Mouse (Mus musculus) neural tube, embryonic 14.5 days (tissue): ENCODE measurements around the gene Mfsd7a. TPM values are rescaled to one million over a fixed set of nuclear protein-coding genes. Genes with fewer than 3 reads are reported as not detected.

ENCODE experiments used
- ATAC-seq: fragments of 200-750 bp; cut with Nextera tagmentation; 2 replicates; pipeline ENCODE4 v1.8.0; 2017; ENCODE audit warnings: low read depth, mild to moderate bottlenecking, moderate TSS enrichment, moderate library complexity
- H3K27ac ChIP-seq: fragments of 300-500 bp; sonication (generic); 2 replicates; pipeline ENCODE4 v1.5.1; 2014; ENCODE audit warnings: low read depth, mild to moderate bottlenecking, control low read depth, low read length, moderate library complexity, mixed read lengths
- H3K27me3 ChIP-seq: fragments of 300-500 bp; sonication (generic); 2 replicates; pipeline ENCODE4 v1.6.1; 2014; ENCODE audit warnings: low read length; ENCODE audit not compliant: control insufficient read depth, insufficient read depth
- H3K36me3 ChIP-seq: fragments of 300-500 bp; sonication (generic); 2 replicates; pipeline ENCODE4 v1.6.1; 2014; ENCODE audit warnings: low read length, mixed read lengths; ENCODE audit not compliant: control insufficient read depth, insufficient read depth
- H3K4me1 ChIP-seq: fragments of 300-500 bp; sonication (generic); 2 replicates; pipeline ENCODE4 v1.6.1; 2014; ENCODE audit warnings: low read length; ENCODE audit not compliant: control insufficient read depth, insufficient read depth
- H3K4me2 ChIP-seq: fragments of 300-500 bp; sonication (generic); 2 replicates; pipeline ENCODE4 v1.6.1; 2014; ENCODE audit warnings: mild to moderate bottlenecking, low read depth, low read length, control low read depth
- H3K4me3 ChIP-seq: fragments of 300-500 bp; sonication (generic); 2 replicates; pipeline ENCODE4 v1.5.1; 2014; ENCODE audit warnings: low read depth, low read length, control low read depth, mixed read lengths
- H3K9ac ChIP-seq: fragments of 300-500 bp; sonication (generic); replicated peaks from 2 replicates; pipeline ENCODE4 v1.6.1; 2014; ENCODE audit warnings: low read depth, mild to moderate bottlenecking, control low read depth, low read length, mixed read lengths
- H3K9me3 ChIP-seq: fragments of 300-500 bp; sonication (generic); 2 replicates; pipeline ENCODE4 v1.6.1; 2016; ENCODE audit warnings: low read length; ENCODE audit not compliant: control insufficient read depth
- WGBS: fragments of 180-500 bp; shearing (Covaris S2); extraction: QIAGEN DNeasy Blood & Tissue Kit; methylation state at CpG from one replicate; pipeline ENCODE4 v1.1.7; 2014; 5-methylcytosine and 5-hydroxymethylcytosine counted together
- polyA plus RNA-seq: library from polyadenylated mRNA; unstranded; fragments of >200 nt; fragmentation: Nextera tagmentation; extraction: Ambion mirVana; gene quantifications from 2 replicates; pipeline ENCODE4 v1.2.1, GENCODE M21; 2014

Mfsd7a gene
- polyA plus RNA-seq, 1 experiment from 2014 or later: not detected

DNA sequence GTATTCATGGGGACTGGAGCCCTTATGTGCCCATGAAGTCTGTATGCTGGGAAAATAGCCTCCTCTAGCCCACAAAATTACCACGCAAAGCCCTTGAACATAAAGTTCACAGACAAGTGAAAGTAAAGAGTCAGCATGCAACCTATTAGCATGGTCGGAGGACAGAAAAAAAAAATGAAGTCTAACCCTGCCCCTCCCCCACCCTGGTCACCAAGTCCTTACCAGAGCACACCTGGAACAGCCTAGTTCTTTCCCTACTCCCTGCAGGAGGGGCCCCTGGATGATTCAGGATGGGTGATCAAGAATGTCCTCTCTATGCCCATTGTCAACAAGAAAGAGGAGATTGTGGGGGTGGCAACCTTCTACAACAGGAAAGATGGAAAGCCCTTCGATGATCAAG, 25.9 kb downstream of the Mfsd7a start:
- H3K4me2 ChIP-seq: no peak overlapping the region
- no peaks in the 10 kb centered on the region for H3K27me3 ChIP-seq
- H3K27ac ChIP-seq: no peak overlapping the region
- H3K9ac ChIP-seq: no peak overlapping the region
- no peaks in the 10 kb centered on the region for H3K36me3 ChIP-seq
- WGBS: 73% methylated on average over 3 of the region's 3 CpGs
- no peak overlapping the region for H3K4me3 ChIP-seq
- H3K9me3 ChIP-seq: no peaks in the 10 kb centered on the region
- H3K4me1 ChIP-seq: no peaks in the 10 kb centered on the region
- ATAC-seq: no peak

DNA sequence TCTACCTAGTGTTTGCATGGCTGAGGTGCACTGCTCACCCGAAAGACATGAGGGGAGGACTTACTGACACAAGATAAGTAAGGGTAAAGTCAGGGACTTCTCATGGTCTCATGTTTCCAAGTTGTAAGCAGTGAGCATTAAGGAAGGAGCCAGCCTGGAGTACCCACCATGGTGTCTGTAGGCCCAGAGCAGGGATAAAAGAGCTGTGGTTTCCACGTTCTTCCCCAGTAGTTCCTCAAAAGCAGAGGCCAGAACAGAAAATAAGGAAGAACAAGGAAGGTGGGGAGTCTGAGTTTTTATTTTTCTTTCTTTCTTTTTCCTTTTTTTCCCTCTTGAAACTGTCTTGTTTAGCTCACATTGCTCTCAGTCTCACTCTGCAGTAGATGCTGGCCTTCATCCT, 34.0 kb downstream of the Mfsd7a start:
- no peak for ATAC-seq
- H3K9ac ChIP-seq: no peak overlapping the region
- no peaks in the 10 kb centered on the region for H3K9me3 ChIP-seq
- H3K4me1 ChIP-seq: no peaks in the 10 kb centered on the region
- no peak overlapping the region for H3K4me2 ChIP-seq
- H3K27ac ChIP-seq: no peak overlapping the region
- no peaks in the 10 kb centered on the region for H3K27me3 ChIP-seq
- 79% methylated on average over 2 of the region's 2 CpGs for WGBS
- H3K36me3 ChIP-seq: no peaks in the 10 kb centered on the region
- H3K4me3 ChIP-seq: no peak overlapping the region

- Histone ChIP-seq H3K4me3 (no peak overlapping the region), H3K9ac (no peak overlapping the region), H3K9me3 (no peaks in the 10 kb centered on the region), H3K36me3 (no peaks in the 10 kb centered on the region), H3K27me3 (no peaks in the 10 kb centered on the region), H3K27ac (no peak overlapping the region), H3K4me1 (no peaks in the 10 kb centered on the region), H3K4me2 (no peak overlapping the region)
- 76% methylated on average over 2 of the region's 2 CpGs for WGBS
- ATAC-seq: no peak
Observed at GRCm38 (mm10) chr5:108406977-108407376, 41.7 kb downstream of the Mfsd7a start.

- no peak for ATAC-seq
Observed at GRCm38 (mm10) chr5:108405460-108405859, 43.2 kb downstream of the Mfsd7a start.

DNA sequence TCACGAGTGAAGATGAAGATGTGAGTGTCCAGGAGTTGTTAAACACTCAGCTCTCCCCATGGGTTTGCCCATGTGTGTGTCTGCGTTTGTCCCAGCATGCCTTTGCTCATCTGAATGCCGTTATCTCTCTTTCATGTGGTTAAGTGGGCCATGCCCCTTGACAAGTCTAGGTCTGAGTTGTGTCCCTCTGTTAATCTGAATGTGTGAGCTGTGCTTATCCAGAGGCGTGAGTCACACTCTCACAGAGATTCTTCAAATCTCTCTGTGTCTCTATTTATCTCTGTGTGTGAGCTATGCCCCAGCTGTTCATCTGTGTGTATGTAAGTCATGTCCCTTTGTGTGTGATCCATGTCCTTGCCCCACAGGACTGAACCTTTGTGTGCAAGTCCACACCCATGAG, 45.2 kb downstream of the Mfsd7a start:
- 77% methylated on average over 4 of the region's 4 CpGs for WGBS
- Histone ChIP-seq H3K36me3 (no peaks in the 10 kb centered on the region), H3K4me1 (no peaks in the 10 kb centered on the region), H3K27me3 (no peaks in the 10 kb centered on the region), H3K4me3 (no peak overlapping the region), H3K9me3 (no peaks in the 10 kb centered on the region), H3K4me2 (no peak overlapping the region), H3K27ac (no peak overlapping the region), H3K9ac (no peak overlapping the region)
- no peak for ATAC-seq

More at GRCm38 (mm10) chr5:108405460-108405859, 43.2 kb downstream of the Mfsd7a start:
- H3K36me3 ChIP-seq: no peaks in the 10 kb centered on the region
- H3K4me1 ChIP-seq: no peaks in the 10 kb centered on the region
- WGBS: 88% methylated on average over 1 of the region's 1 CpGs
- H3K27ac ChIP-seq: no peak overlapping the region
- H3K9me3 ChIP-seq: no peaks in the 10 kb centered on the region
- no peak overlapping the region for H3K4me3 ChIP-seq
- H3K27me3 ChIP-seq: no peaks in the 10 kb centered on the region
- no peak overlapping the region for H3K9ac ChIP-seq
- H3K4me2 ChIP-seq: no peak overlapping the region

Other genes with a start within 250 kb of the Mfsd7a start
- gene Dr1, start 180.0 kb downstream of the Mfsd7a start, polyA plus RNA-seq: 47.6 and 50.5 TPM in 2 replicates
- gene Pigg, start 136.3 kb downstream of the Mfsd7a start, polyA plus RNA-seq: 2.9 and 3.3 TPM in 2 replicates
- gene Gm42517, start 81.0 kb downstream of the Mfsd7a start, polyA plus RNA-seq: 4.7 and 5.7 TPM in 2 replicates
- not detected in 2 replicates for gene Pde6b, start 60.5 kb downstream of the Mfsd7a start, polyA plus RNA-seq
- 390 and 448 TPM in 2 replicates for gene Atp5k, start 14.4 kb downstream of the Mfsd7a start, polyA plus RNA-seq
- 33.9 and 37.8 TPM in 2 replicates for gene Pcgf3, start 12.3 kb upstream of the Mfsd7a start, polyA plus RNA-seq
- gene Cplx1, start 101.1 kb upstream of the Mfsd7a start, polyA plus RNA-seq: 205 and 253 TPM in 2 replicates
- 42.4 and 49.9 TPM in 2 replicates for gene Gak, start 180.9 kb upstream of the Mfsd7a start, polyA plus RNA-seq
- 29.4 and 30.8 TPM in 2 replicates for gene Tmem175, start 180.9 kb upstream of the Mfsd7a start, polyA plus RNA-seq
- gene Idua, start 211.4 kb upstream of the Mfsd7a start, polyA plus RNA-seq: 11.7 and 12.2 TPM in 2 replicates
- 25.5 and 28.7 TPM in 2 replicates for gene Dgkq, start 220.8 kb upstream of the Mfsd7a start, polyA plus RNA-seq
- gene Slc26a1, start 226.7 kb upstream of the Mfsd7a start, polyA plus RNA-seq: 2.6 and 3.3 TPM in 2 replicates
- gene Fgfrl1, start 243.5 kb upstream of the Mfsd7a start, polyA plus RNA-seq: 6.5 and 7.0 TPM in 2 replicates